Mouse (Mus musculus) liver, embryonic 12.5 days (tissue): ENCODE measurements at regions not wholly inside any gene's neighbourhood (a gene's known extent, or its start where the extent isn't known, plus 50 kb on each side); places are given as distances from the start of the nearest gene placed in this dataset.

Experiments
- ATAC-seq: fragments of 200-750 bp; cut with Nextera tagmentation; 2 replicates; pipeline ENCODE4 v1.8.0; 2017; ENCODE audit warnings: moderate number of reproducible peaks, mild to moderate bottlenecking, moderate library complexity
- H3K27ac ChIP-seq: fragments of 300-500 bp; sonication (generic); 2 replicates; pipeline ENCODE4 v1.5.1; 2016; ENCODE audit warnings: mild to moderate bottlenecking
- H3K27me3 ChIP-seq: fragments of 300-500 bp; sonication (generic); replicated peaks from 2 replicates; pipeline ENCODE4 v1.6.1; 2016; ENCODE audit warnings: mild to moderate bottlenecking, moderate library complexity
- H3K36me3 ChIP-seq: fragments of 300-500 bp; sonication (generic); 2 replicates; pipeline ENCODE4 v1.6.1; 2016; ENCODE audit warnings: mild to moderate bottlenecking, moderate library complexity
- H3K4me1 ChIP-seq: fragments of 300-500 bp; sonication (generic); 2 replicates; pipeline ENCODE4 v1.6.1; 2016
- H3K4me2 ChIP-seq: fragments of 300-500 bp; sonication (generic); 2 replicates; pipeline ENCODE4 v1.6.1; 2016; ENCODE audit warnings: mild to moderate bottlenecking, moderate library complexity
- H3K4me3 ChIP-seq: fragments of 300-500 bp; sonication (generic); 2 replicates; pipeline ENCODE4 v1.5.1; 2016; ENCODE audit warnings: mild to moderate bottlenecking, moderate library complexity
- H3K9ac ChIP-seq: fragments of 300-500 bp; sonication (generic); 2 replicates; pipeline ENCODE4 v1.6.1; 2016; ENCODE audit warnings: mild to moderate bottlenecking, moderate library complexity
- H3K9me3 ChIP-seq: fragments of 300-500 bp; sonication (generic); replicated peaks from 2 replicates; pipeline ENCODE4 v1.6.1; 2016; ENCODE audit warnings: mild to moderate bottlenecking, moderate library complexity
- WGBS: fragments of 180-500 bp; shearing (Covaris S2); methylation state at CpG from one replicate; pipeline ENCODE4 v1.1.7; 2016; ENCODE audit not compliant: insufficient replicate concordance; 5-methylcytosine and 5-hydroxymethylcytosine counted together

DNA sequence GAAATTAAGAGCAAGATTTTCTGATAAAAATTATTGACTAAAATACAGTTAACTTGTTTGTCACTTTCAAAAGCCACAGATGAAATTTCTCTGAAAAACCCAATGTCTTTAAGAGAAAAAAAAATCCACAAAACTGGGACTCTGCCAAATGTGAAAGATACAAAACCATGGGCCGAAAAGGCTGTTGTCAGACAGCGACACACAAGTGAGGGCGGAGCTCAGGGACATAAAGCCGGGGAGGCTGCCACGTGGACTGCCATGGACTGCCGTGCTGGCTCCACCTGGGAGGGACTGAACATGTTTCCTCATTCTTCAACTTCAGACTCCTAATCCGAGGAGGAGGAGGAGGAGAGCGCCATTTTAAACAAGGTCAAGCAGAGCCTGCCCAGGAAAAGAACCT is 200.4 kb upstream of the Klf14 start:
- no peaks in the 10 kb centered on the region for H3K4me1 ChIP-seq
- no peak for ATAC-seq
- H3K4me3 ChIP-seq, result no peak overlapping the region
- no peaks in the 10 kb centered on the region for H3K9me3 ChIP-seq
- H3K36me3 ChIP-seq, result no peaks in the 10 kb centered on the region
- H3K27ac ChIP-seq, result no peak overlapping the region
- H3K27me3 ChIP-seq, result peaks cover 34% of the 10 kb centered on the region
- WGBS, result 48% methylated on average over 8 of the region's 8 CpGs
- no peak overlapping the region for H3K4me2 ChIP-seq
- no peak overlapping the region for H3K9ac ChIP-seq

DNA sequence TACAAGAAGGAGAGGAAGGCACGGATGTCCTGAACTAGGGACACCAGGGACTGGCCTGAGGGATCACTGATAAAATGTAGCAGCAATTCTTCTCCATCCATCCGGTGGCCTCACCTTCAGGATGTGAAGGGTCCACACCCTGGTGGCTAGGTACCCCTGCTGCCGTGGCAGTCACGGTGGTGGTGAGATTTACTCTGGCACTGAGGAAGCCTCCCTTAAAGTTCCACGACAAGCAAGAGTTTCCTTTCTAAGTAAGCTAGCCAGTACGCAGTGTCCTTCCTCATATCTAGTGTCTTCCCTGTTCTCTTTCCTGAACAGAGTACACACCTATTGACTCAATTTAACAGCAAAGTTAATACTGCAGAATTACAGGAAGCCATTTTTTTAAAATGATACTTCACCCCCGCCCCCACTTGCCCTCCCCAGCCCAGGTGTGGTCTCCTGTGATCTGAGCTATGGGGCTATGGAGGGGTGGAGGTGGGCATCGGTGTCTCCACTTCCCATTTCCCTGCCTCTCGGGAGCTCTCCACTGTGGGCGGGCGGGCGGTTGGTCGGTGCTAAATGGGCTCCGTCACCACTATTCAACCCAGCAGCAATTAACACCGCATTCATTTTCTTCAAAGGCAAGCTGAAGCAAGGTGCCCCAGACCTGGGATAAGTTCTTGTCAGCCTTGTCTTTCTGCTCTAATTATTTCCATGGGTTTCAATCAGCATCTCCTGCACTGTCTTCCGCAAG is 201.2 kb upstream of the Klf14 start:
- Histone ChIP-seq H3K27ac (no peak overlapping the region), H3K27me3 (peaks cover 38% of the 10 kb centered on the region), H3K4me1 (no peaks in the 10 kb centered on the region), H3K9ac (no peak overlapping the region), H3K36me3 (no peaks in the 10 kb centered on the region), H3K9me3 (no peaks in the 10 kb centered on the region), H3K4me3 (no peak overlapping the region), H3K4me2 (no peak overlapping the region)
- ATAC-seq, result no peak
- WGBS, result 54% methylated on average over 16 of the region's 16 CpGs

DNA sequence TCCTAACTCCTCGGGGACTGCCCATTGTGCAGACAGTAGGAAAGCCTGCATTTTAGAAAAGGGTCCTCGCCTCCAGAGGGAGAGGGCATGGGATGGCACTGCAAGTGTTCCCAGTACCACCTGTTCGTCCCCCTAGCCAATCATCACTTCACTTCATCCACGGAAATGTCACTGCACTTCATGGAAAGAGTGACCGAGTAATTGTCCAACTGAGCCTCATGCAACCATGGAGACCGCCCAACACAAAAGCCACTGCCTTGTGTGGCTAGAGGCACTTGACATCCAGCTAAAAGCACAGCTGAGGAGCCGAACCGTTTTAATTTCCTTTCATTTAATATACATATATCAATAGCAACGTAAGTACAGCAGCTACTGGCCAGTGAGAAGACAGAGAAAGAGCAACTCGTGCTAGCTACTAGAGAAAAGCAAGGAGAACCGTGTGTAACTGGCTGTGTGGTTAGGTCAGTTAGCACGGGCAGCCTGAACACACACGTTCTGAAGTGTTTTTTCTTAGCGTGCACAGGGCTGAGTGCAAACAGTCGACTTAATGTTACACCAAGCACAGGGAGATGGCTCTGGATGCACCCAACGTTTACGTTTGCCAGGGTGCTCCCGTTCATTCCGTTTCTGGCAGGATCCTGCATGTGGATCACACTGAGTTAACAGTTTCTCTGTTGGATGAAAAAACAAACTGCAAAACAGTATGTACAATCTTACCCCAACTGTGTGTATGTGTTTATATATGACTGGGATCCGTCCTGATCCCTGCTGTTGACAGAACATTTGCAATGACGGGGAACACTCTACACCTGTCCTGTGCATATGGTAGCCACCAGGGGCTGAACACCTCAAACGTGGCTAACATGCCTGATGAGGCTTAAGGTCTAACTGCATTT is 202.8 kb upstream of the Klf14 start:
- no peak overlapping the region for H3K4me2 ChIP-seq
- no peak for ATAC-seq
- WGBS, result 67% methylated on average over 22 of the region's 22 CpGs
- H3K4me3 ChIP-seq, result no peak overlapping the region
- H3K36me3 ChIP-seq, result no peaks in the 10 kb centered on the region
- H3K4me1 ChIP-seq, result no peaks in the 10 kb centered on the region
- no peak overlapping the region for H3K9ac ChIP-seq
- peaks cover 41% of the 10 kb centered on the region for H3K27me3 ChIP-seq
- H3K27ac ChIP-seq, result no peak overlapping the region
- H3K9me3 ChIP-seq, result no peaks in the 10 kb centered on the region

DNA sequence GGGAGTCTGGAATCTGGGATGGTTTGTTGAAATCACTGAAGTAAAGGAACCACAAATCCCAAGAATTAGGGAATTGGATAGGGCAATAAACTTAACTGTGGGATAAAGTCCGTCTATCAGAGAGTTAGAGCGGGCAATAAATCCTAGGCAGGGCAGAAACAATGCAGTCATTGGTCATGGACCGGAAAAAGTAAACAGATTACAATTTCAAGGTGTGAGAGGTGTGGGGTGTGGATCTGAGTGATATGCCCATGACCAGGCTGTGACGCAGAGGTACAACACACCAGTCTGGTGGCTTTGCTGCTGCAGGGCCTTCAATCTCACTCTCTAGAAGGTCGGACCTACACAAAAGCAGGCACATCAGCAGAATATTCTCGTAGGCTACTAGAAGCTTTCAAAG is 206.1 kb upstream of the Klf14 start:
- H3K4me2 ChIP-seq, result no peak overlapping the region
- peaks cover 33% of the 10 kb centered on the region for H3K27me3 ChIP-seq
- no peak overlapping the region for H3K27ac ChIP-seq
- H3K4me3 ChIP-seq, result no peak overlapping the region
- WGBS, result 72% methylated on average over 6 of the region's 6 CpGs
- ATAC-seq, result no peak
- no peaks in the 10 kb centered on the region for H3K36me3 ChIP-seq
- no peak overlapping the region for H3K9ac ChIP-seq
- peaks cover 17% of the 10 kb centered on the region for H3K4me1 ChIP-seq
- H3K9me3 ChIP-seq, result no peaks in the 10 kb centered on the region

DNA sequence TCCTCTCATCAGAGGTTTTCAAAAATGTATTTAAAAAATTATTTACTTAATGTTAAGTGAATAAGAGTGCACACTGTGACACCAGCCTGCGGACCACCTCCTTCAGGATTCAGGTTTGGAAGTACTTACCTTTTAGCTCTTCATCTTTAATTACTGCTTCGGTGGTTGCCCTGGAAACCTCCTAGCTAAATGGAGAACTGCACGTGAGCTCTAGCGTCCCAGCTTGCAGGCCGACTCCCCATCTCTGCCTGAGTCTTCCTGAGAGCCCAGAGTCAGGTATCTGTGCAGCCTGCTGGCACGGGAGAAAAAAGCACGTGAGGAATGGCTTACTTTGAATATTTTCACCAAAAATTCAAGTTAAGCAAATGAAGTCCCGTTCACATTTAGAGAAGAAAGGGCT is 207.5 kb upstream of the Klf14 start:
- 73% methylated on average over 8 of the region's 8 CpGs for WGBS
- no peak overlapping the region for H3K4me3 ChIP-seq
- H3K4me1 ChIP-seq, result peaks cover 17% of the 10 kb centered on the region
- no peak overlapping the region for H3K4me2 ChIP-seq
- no peak overlapping the region for H3K9ac ChIP-seq
- no peak overlapping the region for H3K27ac ChIP-seq
- no peaks in the 10 kb centered on the region for H3K36me3 ChIP-seq
- no peaks in the 10 kb centered on the region for H3K9me3 ChIP-seq
- no peak for ATAC-seq
- H3K27me3 ChIP-seq, result peaks cover 20% of the 10 kb centered on the region; the same call in 1 of the 2 replicates

DNA sequence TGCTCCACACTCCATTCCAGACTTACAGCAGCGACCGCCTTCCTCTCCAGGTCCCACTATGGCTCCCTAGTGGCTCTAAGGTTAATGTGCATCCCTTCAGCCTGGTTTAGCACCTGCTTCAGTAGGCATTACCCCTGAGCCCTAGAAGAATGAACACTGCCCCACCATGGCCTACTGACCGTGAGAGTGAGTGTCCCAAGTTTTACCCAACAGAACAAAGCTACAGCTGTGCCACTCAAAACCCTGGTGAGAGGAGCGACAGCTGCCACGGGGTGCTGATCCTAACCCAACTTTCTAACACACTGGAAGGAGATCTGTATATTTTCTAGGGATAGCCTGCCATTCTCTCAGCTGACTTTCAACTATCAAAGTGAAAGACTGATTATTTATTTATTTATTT is 208.9 kb upstream of the Klf14 start:
- no peak for ATAC-seq
- Histone ChIP-seq H3K9me3 (no peaks in the 10 kb centered on the region), H3K4me3 (no peak overlapping the region), H3K4me2 (no peak overlapping the region), H3K27ac (no peak overlapping the region), H3K27me3 (peaks cover 16% of the 10 kb centered on the region; the same call in 1 of the 2 replicates), H3K9ac (no peak overlapping the region), H3K4me1 (peaks cover 17% of the 10 kb centered on the region), H3K36me3 (no peaks in the 10 kb centered on the region)
- 77% methylated on average over 5 of the region's 5 CpGs for WGBS

DNA sequence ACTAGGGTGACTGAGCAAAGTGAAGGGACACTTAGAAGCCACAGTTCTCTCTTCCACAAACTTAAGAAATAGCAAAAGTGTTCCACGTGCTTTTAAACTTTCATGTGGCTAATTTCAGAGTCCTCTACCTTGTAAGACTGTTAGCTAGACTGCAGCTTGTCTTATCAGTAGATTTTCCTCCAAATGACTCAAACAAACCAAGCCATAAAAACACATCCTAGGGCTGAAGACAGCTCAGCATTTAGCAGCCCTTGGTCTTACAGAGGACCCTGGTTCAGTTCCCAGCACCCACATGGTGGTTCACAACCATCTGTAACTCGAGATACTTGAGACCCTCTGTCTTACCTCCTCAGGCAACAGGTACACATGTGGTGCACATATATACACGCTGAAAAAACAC is 209.9 kb upstream of the Klf14 start:
- no peak for ATAC-seq
- H3K4me3 ChIP-seq, result no peak overlapping the region
- H3K4me2 ChIP-seq, result no peak overlapping the region
- no peak overlapping the region for H3K9ac ChIP-seq
- H3K4me1 ChIP-seq, result peaks cover 17% of the 10 kb centered on the region
- H3K27ac ChIP-seq, result 0 out of 2 replicates have a peak overlapping the region, but pooled peaks have one; percentile 16
- H3K27me3 ChIP-seq, result peaks cover 12% of the 10 kb centered on the region; the same call in 1 of the 2 replicates
- 69% methylated on average over 3 of the region's 3 CpGs for WGBS
- no peaks in the 10 kb centered on the region for H3K9me3 ChIP-seq
- no peaks in the 10 kb centered on the region for H3K36me3 ChIP-seq

DNA sequence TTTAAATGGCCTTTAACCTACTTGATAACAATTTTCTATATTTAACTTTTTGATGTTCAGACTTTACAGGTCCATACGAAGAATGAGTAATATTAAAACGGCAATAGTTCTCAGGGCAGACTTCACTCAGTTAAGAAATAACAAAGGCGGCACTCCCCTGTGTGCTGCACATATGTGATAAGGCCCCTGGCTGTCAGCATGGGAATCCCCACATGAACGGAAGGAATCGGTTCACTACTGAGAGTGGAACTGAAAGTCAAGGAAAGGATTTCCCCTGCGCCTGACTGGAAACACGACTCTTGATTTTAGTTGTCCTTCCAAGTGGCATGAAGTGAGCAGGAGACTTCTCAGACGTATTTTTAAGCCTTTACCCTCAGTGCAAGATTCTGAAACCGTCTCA is 210.5 kb upstream of the Klf14 start:
- ATAC-seq, result peak; percentile 65; the same call in 1 of the 2 replicates
- Histone ChIP-seq H3K27ac (no peak overlapping the region), H3K27me3 (peaks cover 6% of the 10 kb centered on the region; the same call in 1 of the 2 replicates), H3K4me3 (no peak overlapping the region), H3K9ac (no peak overlapping the region), H3K36me3 (no peaks in the 10 kb centered on the region), H3K9me3 (no peaks in the 10 kb centered on the region), H3K4me1 (peaks cover 17% of the 10 kb centered on the region), H3K4me2 (peak overlapping the region; percentile 25)
- WGBS, result 34% methylated on average over 9 of the region's 9 CpGs

DNA sequence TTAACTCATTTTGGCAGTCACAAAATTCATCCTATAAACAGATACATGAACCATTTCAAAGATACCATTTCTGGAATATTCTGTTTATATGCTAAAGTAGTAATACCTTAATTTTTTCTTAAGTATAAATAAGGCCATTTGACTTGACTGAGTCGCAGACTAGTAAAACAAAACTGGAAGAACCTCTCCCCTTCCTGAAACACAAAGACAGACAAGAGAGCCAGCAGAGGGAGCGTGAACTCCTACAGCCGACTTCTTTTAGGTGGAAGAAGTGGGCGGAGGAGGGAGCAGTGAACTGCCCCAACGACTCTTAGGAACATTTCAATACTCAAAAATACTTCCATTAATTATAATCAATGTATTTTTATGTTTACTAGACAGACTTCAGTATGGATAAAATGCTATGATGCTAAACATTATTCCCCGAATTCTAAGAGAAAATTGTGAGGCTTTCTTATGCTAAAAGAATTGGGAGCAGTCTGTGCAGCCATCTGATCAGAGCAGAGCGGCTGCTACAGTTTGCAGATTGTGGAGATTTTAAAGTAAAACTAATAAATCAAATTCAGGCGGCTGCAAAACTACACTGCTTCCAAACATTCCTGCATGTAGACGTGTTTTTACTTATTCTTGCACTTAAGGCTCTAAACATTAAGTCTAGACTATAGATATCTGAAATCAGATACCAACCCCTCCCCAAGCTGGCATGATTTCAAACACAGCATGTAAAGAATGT is 211.2 kb upstream of the Klf14 start:
- no peak overlapping the region for H3K4me3 ChIP-seq

DNA sequence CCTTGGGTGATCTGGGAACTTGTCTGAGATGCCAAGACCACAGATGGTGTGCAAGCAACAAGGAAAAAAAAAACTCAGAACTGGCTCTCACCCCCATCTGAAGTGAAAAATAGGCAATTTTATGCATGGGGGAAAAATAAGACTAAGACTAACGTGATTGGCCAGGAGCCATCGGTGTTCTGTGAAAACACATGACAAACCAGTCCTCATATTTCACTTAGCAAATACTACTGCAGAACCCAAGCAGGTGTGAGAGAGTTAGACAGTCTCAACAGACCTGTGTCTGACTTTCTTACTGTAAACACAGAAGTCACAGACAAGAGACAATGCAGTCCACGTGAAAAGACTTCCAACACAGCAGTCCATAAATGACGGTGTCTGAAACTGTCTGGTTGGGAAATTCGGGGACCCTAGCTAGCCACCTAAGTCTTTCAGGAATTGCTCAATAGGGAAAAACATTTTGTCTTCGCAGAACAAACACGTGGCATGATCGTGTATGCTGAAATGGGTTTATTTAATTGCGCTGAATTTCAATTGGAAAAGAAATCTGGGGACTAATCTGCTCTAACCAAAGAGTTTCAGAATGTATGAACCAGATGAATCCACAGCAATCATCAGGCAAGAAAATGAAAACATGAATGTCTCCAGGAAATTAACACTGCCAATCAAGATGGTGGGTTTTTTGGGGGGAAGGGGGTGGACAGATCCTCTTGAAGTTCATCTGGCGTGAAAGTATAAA is 213.1 kb upstream of the Klf14 start:
- no peak for ATAC-seq
- Histone ChIP-seq H3K27ac (no peak overlapping the region), H3K4me3 (no peak overlapping the region), H3K27me3 (no peaks in the 10 kb centered on the region), H3K9me3 (no peaks in the 10 kb centered on the region), H3K36me3 (no peaks in the 10 kb centered on the region), H3K4me2 (no peak overlapping the region), H3K4me1 (peaks cover 27% of the 10 kb centered on the region), H3K9ac (no peak overlapping the region)
- 76% methylated on average over 10 of the region's 10 CpGs for whole genome bisulfite sequencing

More for the DNA sequence above, 211.2 kb upstream of the Klf14 start:
- H3K27ac ChIP-seq, result no peak overlapping the region
- no peak for ATAC-seq
- H3K4me1 ChIP-seq, result peaks cover 17% of the 10 kb centered on the region
- H3K36me3 ChIP-seq, result no peaks in the 10 kb centered on the region
- WGBS, result 65% methylated on average over 9 of the region's 9 CpGs
- H3K9me3 ChIP-seq, result no peaks in the 10 kb centered on the region
- no peak overlapping the region for H3K9ac ChIP-seq
- H3K27me3 ChIP-seq, result 0 out of 2 replicates have a peak, but pooled peaks cover 3% of the 10 kb centered on the region
- H3K4me2 ChIP-seq, result peak overlapping the region; percentile 25; the same call in 1 of the 2 replicates

DNA sequence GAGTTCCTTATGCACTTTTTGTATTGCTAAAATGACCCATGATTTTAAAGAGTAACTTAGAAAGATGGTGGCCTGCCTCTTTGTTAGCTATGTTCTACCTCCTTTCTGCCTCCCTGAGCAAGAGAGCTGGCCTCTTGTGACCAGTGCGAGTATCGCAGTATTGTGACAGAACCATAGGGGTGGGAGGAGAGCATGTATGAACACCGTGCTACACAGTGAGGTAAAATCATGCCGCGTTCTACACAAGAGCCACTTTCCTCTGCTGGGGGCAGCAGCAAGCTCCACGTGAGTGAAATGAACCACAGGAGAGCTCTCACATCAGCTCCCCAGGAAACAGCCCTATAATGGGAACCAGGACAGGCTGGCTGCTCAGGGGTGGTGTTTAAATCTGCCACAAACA is 216.9 kb upstream of the Klf14 start:
- H3K4me2 ChIP-seq, result no peak overlapping the region
- peaks cover 10% of the 10 kb centered on the region for H3K4me1 ChIP-seq
- no peaks in the 10 kb centered on the region for H3K36me3 ChIP-seq
- no peaks in the 10 kb centered on the region for H3K9me3 ChIP-seq
- H3K9ac ChIP-seq, result no peak overlapping the region
- H3K4me3 ChIP-seq, result no peak overlapping the region
- no peaks in the 10 kb centered on the region for H3K27me3 ChIP-seq
- WGBS, result 66% methylated on average over 6 of the region's 6 CpGs
- ATAC-seq, result no peak
- no peak overlapping the region for H3K27ac ChIP-seq
